Mouse (Mus musculus): ENCODE results near the gene Cntnap2. TPM values are rescaled to one million over a fixed set of nuclear protein-coding genes. Genes with fewer than 3 reads are reported as not detected.

The Cntnap2 gene
- polyA plus RNA-seq, 1 experiment from 2014 or later, result 24.7 TPM

DNA sequence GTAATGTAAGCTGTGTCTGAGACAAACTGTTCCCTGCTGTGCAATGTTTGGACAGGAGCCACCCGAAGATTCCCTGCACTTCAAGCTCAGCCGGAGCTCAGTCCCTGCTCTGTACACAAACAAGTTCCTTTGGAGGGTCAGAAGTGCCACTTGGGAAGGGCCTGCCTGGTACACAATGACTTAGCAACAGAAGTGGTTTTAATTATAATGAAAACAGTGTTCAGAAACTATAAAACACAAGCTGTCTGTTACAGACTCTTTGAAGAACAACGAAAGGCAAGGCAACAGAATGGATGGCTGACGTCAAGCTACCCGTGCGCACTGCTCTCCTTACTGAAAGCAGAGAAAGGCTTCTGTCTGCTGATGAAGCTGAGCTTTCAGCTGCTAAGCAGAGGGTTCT, 2259.5 kb downstream of the Cntnap2 start:
- Histone ChIP-seq H3K9me3 (ENCODE audit: control insufficient read depth, low read length) (no peaks in the 10 kb centered on the region), H3K27me3 (ENCODE audit: control insufficient read depth, insufficient read depth, low read length) (no peaks in the 10 kb centered on the region), H3K9ac (ENCODE audit: low read length) (peak overlapping the region; percentile 0; the same call in 1 of the 2 replicates), H3K4me3 (ENCODE audit: low read depth, low read length) (no peak overlapping the region), H3K4me2 (peak overlapping the region; percentile 12; the same call in 1 of the 2 replicates), H3K36me3 (ENCODE audit: control insufficient read depth, insufficient read depth, low read length) (no peaks in the 10 kb centered on the region), H3K4me1 (ENCODE audit: control insufficient read depth, insufficient read depth, low read length) (peaks cover 9% of the 10 kb centered on the region; the same call in 1 of the 2 replicates), H3K27ac (ENCODE audit: low read depth, low read length) (peak overlapping the region; percentile 58; the same call in 1 of the 2 replicates)
- DNase-seq (ENCODE audit: low spot score, missing footprints), result peak; percentile 87
- ATAC-seq (ENCODE audit: low FRiP score), result peak; percentile 65; the same call in 1 of the 2 replicates
- WGBS, result 4% methylated on average over 6 of the region's 6 CpGs

GRCm38 (mm10) chr6:47319309-47319983, 2260.3 kb downstream of the Cntnap2 start:
- Histone ChIP-seq H3K4me2 (peak overlapping the region; percentile 12; the same call in 1 of the 2 replicates), H3K4me3 (ENCODE audit: low read depth, low read length) (no peak overlapping the region)
- peak; percentile 89 for DNase-seq (ENCODE audit: low spot score, missing footprints)

DNA sequence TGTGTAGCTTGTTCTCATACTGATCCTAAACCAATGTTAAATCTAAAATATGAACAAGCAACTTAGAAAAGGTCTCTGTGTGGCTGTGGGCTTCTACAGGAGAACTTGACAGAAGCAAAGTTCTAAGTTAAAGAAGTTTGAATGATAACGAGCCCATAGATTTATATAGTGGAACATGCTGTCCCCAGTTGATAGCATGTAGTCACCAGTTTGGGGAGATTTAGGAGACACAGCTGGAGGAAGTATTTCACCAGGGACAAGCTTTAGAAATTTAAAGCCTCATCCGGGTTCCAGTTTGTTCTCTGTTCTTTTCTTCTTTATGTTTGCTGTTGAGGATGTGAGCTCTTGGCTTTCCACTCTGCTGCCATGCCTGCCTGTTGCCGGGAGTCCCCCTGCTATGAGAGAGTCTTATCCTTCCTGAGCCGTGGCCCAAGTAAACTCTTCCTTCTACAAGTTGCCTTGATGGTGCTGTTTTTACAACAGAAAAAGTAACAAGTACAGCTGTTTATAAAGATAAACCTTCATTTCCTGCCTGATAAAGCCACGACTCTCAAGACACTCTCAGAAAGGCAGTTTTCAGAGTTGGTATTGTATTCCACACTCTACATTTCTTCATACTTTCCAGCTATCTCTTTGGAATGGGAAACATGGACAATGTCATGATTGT, 2264.1 kb downstream of the Cntnap2 start:
- Histone ChIP-seq H3K9ac (ENCODE audit: low read length) (no peak overlapping the region), H3K4me2 (no peak overlapping the region), H3K27me3 (ENCODE audit: control insufficient read depth, insufficient read depth, low read length) (no peaks in the 10 kb centered on the region), H3K9me3 (ENCODE audit: control insufficient read depth, low read length) (no peaks in the 10 kb centered on the region), H3K27ac (ENCODE audit: low read depth, low read length) (no peak overlapping the region), H3K36me3 (ENCODE audit: control insufficient read depth, insufficient read depth, low read length) (no peaks in the 10 kb centered on the region), H3K4me3 (ENCODE audit: low read depth, low read length) (no peak overlapping the region), H3K4me1 (ENCODE audit: control insufficient read depth, insufficient read depth, low read length) (peaks cover 9% of the 10 kb centered on the region; the same call in 1 of the 2 replicates)
- 74% methylated on average over 5 of the region's 5 CpGs for WGBS
- DNase-seq (ENCODE audit: low spot score, missing footprints) (no peak), ATAC-seq (ENCODE audit: low FRiP score) (no peak)

More at GRCm38 (mm10) chr6:47319309-47319983, 2260.3 kb downstream of the Cntnap2 start:
- H3K4me1 ChIP-seq (ENCODE audit: control insufficient read depth, insufficient read depth, low read length), result peaks cover 9% of the 10 kb centered on the region; the same call in 1 of the 2 replicates
- no peak overlapping the region; the same call in 1 of the 2 replicates for H3K27ac ChIP-seq (ENCODE audit: low read depth, low read length)
- no peaks in the 10 kb centered on the region for H3K36me3 ChIP-seq (ENCODE audit: control insufficient read depth, insufficient read depth, low read length)
- no peaks in the 10 kb centered on the region for H3K9me3 ChIP-seq (ENCODE audit: control insufficient read depth, low read length)
- peak; percentile 84 for ATAC-seq (ENCODE audit: low FRiP score)
- 5% methylated on average over 5 of the region's 5 CpGs for WGBS
- H3K9ac ChIP-seq (ENCODE audit: low read length), result no peak overlapping the region
- no peaks in the 10 kb centered on the region for H3K27me3 ChIP-seq (ENCODE audit: control insufficient read depth, insufficient read depth, low read length)

GRCm38 (mm10) chr6:47323886-47324285, 2264.7 kb downstream of the Cntnap2 start:
- Histone ChIP-seq H3K4me2 (no peak overlapping the region), H3K9me3 (ENCODE audit: control insufficient read depth, low read length) (no peaks in the 10 kb centered on the region), H3K9ac (ENCODE audit: low read length) (no peak overlapping the region), H3K4me3 (ENCODE audit: low read depth, low read length) (no peak overlapping the region), H3K4me1 (ENCODE audit: control insufficient read depth, insufficient read depth, low read length) (peaks cover 8% of the 10 kb centered on the region; the same call in 1 of the 2 replicates), H3K36me3 (ENCODE audit: control insufficient read depth, insufficient read depth, low read length) (no peaks in the 10 kb centered on the region), H3K27me3 (ENCODE audit: control insufficient read depth, insufficient read depth, low read length) (no peaks in the 10 kb centered on the region), H3K27ac (ENCODE audit: low read depth, low read length) (no peak overlapping the region)
- WGBS, result 85% methylated on average over 5 of the region's 5 CpGs
- no peak for ATAC-seq (ENCODE audit: low FRiP score)
- DNase-seq (ENCODE audit: low spot score, missing footprints), result peak; percentile 53

DNA sequence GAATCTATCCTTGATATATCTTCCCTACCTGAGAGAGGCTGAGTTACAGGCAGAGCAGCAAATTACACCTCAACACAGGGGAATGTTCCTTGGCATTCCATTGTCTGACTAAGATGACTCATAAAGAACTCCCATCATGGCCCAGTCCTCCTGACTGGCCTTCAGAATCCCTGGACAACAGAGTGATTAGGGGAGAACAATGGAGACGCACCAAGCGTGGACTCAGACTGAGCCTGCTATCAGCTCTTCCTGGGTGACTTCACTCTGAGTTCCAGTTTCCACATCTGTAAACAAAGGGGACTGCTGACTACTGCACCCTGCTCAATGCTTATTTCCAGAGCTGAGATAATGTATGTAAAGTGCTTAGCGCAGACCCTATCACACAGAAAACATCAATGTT, 2269.1 kb downstream of the Cntnap2 start:
- ATAC-seq (ENCODE audit: low FRiP score), result no peak
- no peak overlapping the region for H3K27ac ChIP-seq (ENCODE audit: low read depth, low read length)

GRCm38 (mm10) chr6:47329212-47329611, 2270.1 kb downstream of the Cntnap2 start:
- 51% methylated on average over 4 of the region's 4 CpGs for WGBS
- Histone ChIP-seq H3K4me2 (no peak overlapping the region), H3K27me3 (ENCODE audit: control insufficient read depth, insufficient read depth, low read length) (no peaks in the 10 kb centered on the region), H3K9ac (ENCODE audit: low read length) (no peak overlapping the region), H3K36me3 (ENCODE audit: control insufficient read depth, insufficient read depth, low read length) (no peaks in the 10 kb centered on the region), H3K4me1 (ENCODE audit: control insufficient read depth, insufficient read depth, low read length) (no peaks in the 10 kb centered on the region), H3K4me3 (ENCODE audit: low read depth, low read length) (no peak overlapping the region), H3K9me3 (ENCODE audit: control insufficient read depth, low read length) (no peaks in the 10 kb centered on the region), H3K27ac (ENCODE audit: low read depth, low read length) (no peak overlapping the region)
- ATAC-seq (ENCODE audit: low FRiP score) (no peak), DNase-seq (ENCODE audit: low spot score, missing footprints) (no peak)

More for the DNA sequence above, 2269.1 kb downstream of the Cntnap2 start:
- Histone ChIP-seq H3K9ac (ENCODE audit: low read length) (no peak overlapping the region), H3K9me3 (ENCODE audit: control insufficient read depth, low read length) (no peaks in the 10 kb centered on the region), H3K4me3 (ENCODE audit: low read depth, low read length) (no peak overlapping the region), H3K27me3 (ENCODE audit: control insufficient read depth, insufficient read depth, low read length) (no peaks in the 10 kb centered on the region), H3K36me3 (ENCODE audit: control insufficient read depth, insufficient read depth, low read length) (no peaks in the 10 kb centered on the region), H3K4me2 (no peak overlapping the region), H3K4me1 (ENCODE audit: control insufficient read depth, insufficient read depth, low read length) (no peaks in the 10 kb centered on the region)
- DNase-seq (ENCODE audit: low spot score, missing footprints), result no peak
- 71% methylated on average over 3 of the region's 3 CpGs for WGBS

DNA sequence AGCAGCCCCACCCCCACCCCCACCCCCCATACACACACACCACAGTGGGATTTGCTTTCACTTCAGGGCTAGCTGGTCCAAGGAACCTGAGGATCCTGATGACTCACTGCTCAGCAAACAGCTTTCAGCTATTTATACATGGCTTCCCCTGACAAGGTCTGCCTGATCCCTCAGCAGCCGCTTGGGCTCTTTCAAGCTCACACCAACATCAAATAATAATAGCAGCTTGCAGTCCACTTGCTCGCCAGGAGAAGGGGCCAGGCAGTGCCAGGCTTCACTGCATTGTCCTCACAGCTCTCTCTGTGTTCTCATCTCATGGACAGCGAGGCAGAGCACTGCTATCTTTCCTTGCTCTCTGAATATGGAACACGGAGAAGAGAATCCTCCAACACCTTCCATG, 2273.9 kb downstream of the Cntnap2 start:
- Histone ChIP-seq H3K4me1 (ENCODE audit: control insufficient read depth, insufficient read depth, low read length) (no peaks in the 10 kb centered on the region), H3K36me3 (ENCODE audit: control insufficient read depth, insufficient read depth, low read length) (no peaks in the 10 kb centered on the region), H3K27ac (ENCODE audit: low read depth, low read length) (no peak overlapping the region), H3K27me3 (ENCODE audit: control insufficient read depth, insufficient read depth, low read length) (no peaks in the 10 kb centered on the region), H3K9ac (ENCODE audit: low read length) (no peak overlapping the region), H3K4me2 (no peak overlapping the region), H3K9me3 (ENCODE audit: control insufficient read depth, low read length) (no peaks in the 10 kb centered on the region), H3K4me3 (ENCODE audit: low read depth, low read length) (no peak overlapping the region)
- WGBS, result 47% methylated on average over 4 of the region's 4 CpGs
- DNase-seq (ENCODE audit: low spot score, missing footprints) (no peak), ATAC-seq (ENCODE audit: low FRiP score) (no peak)

DNA sequence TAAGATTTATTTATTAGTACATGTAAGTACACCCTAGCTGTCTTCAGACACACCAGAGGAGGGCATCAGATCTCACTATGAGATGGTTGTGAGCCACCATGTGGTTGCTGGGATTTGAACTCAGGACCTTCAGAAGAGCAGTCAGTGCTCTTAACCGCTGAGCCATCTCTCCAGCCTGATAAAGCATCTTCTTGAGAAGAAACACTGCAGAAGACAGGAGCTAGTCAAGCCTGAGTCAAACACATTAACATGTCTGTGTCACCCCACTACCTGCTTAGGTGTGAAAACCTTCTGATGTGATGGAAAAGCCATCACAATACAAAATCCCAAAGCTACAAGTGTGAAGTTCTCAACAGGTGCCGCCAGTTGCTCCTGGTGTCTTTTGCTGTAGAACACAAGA, 2275.2 kb downstream of the Cntnap2 start:
- Histone ChIP-seq H3K4me3 (ENCODE audit: low read depth, low read length) (no peak overlapping the region), H3K36me3 (ENCODE audit: control insufficient read depth, insufficient read depth, low read length) (no peaks in the 10 kb centered on the region), H3K9me3 (ENCODE audit: control insufficient read depth, low read length) (no peaks in the 10 kb centered on the region), H3K9ac (ENCODE audit: low read length) (no peak overlapping the region), H3K27me3 (ENCODE audit: control insufficient read depth, insufficient read depth, low read length) (no peaks in the 10 kb centered on the region), H3K27ac (ENCODE audit: low read depth, low read length) (no peak overlapping the region), H3K4me2 (no peak overlapping the region), H3K4me1 (ENCODE audit: control insufficient read depth, insufficient read depth, low read length) (no peaks in the 10 kb centered on the region)
- no peak for ATAC-seq (ENCODE audit: low FRiP score)
- WGBS, result 92% methylated on average over 2 of the region's 2 CpGs
- DNase-seq (ENCODE audit: low spot score, missing footprints), result no peak

DNA sequence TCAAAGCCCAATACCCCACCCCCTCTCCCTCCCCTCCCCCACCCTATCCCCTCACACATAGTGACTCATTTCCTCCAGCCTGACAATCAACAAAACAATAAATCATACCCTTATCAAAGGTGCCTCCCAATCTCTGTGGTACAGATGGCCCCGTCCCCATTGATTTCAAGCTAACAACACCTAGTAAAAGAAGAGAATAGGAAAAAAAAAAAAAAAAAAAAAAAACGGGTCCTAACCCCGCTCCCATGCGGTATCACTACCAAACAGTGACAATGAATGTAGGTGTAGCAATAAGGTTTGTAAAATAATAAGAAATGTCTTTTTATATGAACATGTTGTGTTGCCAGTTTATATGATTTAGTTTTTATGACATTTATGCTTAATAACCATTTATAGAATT, 2278.1 kb downstream of the Cntnap2 start:
- Histone ChIP-seq H3K4me1 (ENCODE audit: control insufficient read depth, insufficient read depth, low read length) (no peaks in the 10 kb centered on the region), H3K27me3 (ENCODE audit: control insufficient read depth, insufficient read depth, low read length) (no peaks in the 10 kb centered on the region), H3K9ac (ENCODE audit: low read length) (no peak overlapping the region), H3K4me2 (no peak overlapping the region), H3K9me3 (ENCODE audit: control insufficient read depth, low read length) (no peaks in the 10 kb centered on the region), H3K36me3 (ENCODE audit: control insufficient read depth, insufficient read depth, low read length) (no peaks in the 10 kb centered on the region), H3K27ac (ENCODE audit: low read depth, low read length) (no peak overlapping the region), H3K4me3 (ENCODE audit: low read depth, low read length) (no peak overlapping the region)
- ATAC-seq (ENCODE audit: low FRiP score), result no peak
- no peak for DNase-seq (ENCODE audit: low spot score, missing footprints)
- WGBS, result 89% methylated on average over 4 of the region's 4 CpGs

Measured in midbrain, embryonic 11.5 days (tissue).